Mouse (Mus musculus) kidney, postnatal 0 days (tissue): ENCODE measurements around the gene Sema6b. TPM values are rescaled to one million over a fixed set of nuclear protein-coding genes. Genes with fewer than 3 reads are reported as not detected.

Source experiments
- ATAC-seq: fragments of 200-750 bp; cut with Nextera tagmentation; replicated peaks from 2 replicates; pipeline ENCODE4 v1.8.0; 2017; ENCODE audit warnings: low read depth, moderate number of reproducible peaks, moderate TSS enrichment, moderate library complexity; ENCODE audit not compliant: low FRiP score
- DNase-seq: peaks from one replicate; pipeline ENCODE4 v3.0.0-alpha.2; 2016; ENCODE audit warnings: low spot score
- H3K27ac ChIP-seq: fragments of 300-500 bp; sonication (generic); 2 replicates; pipeline ENCODE4 v1.5.1; 2014; ENCODE audit warnings: mild to moderate bottlenecking
- H3K27me3 ChIP-seq: fragments of 300-500 bp; sonication (generic); 2 replicates; pipeline ENCODE4 v1.6.1; 2014; ENCODE audit warnings: low read length, mixed read lengths; ENCODE audit not compliant: insufficient read depth
- H3K36me3 ChIP-seq: fragments of 300-500 bp; sonication (generic); 2 replicates; pipeline ENCODE4 v1.6.1; 2014; ENCODE audit warnings: low read length, mixed read lengths; ENCODE audit not compliant: insufficient read depth
- H3K4me1 ChIP-seq: fragments of 300-500 bp; sonication (generic); replicated peaks from 2 replicates; pipeline ENCODE4 v1.6.1; 2014; ENCODE audit warnings: antibody characterized with exemption, low read length, mixed read lengths; ENCODE audit not compliant: insufficient read depth
- H3K4me2 ChIP-seq: fragments of 300-500 bp; sonication (generic); 2 replicates; pipeline ENCODE4 v1.6.1; 2014; ENCODE audit warnings: mild to moderate bottlenecking, low read length, moderate library complexity, mixed read lengths
- H3K4me3 ChIP-seq: fragments of 300-500 bp; sonication (generic); replicated peaks from 2 replicates; pipeline ENCODE4 v1.5.1; 2014; ENCODE audit warnings: low read depth, low read length
- H3K9ac ChIP-seq: fragments of 300-500 bp; sonication (generic); 2 replicates; pipeline ENCODE4 v1.6.1; 2014; ENCODE audit warnings: low read depth, low read length
- H3K9me3 ChIP-seq: fragments of 300-500 bp; sonication (generic); replicated peaks from 2 replicates; pipeline ENCODE4 v1.6.1; 2016; ENCODE audit warnings: low read length, inconsistent platforms, mixed read lengths
- CTCF ChIP-seq: IDR thresholded peaks from 2 replicates; pipeline ENCODE4 v1.5.1; 2016; ENCODE audit warnings: antibody characterized with exemption, low read depth, mild to moderate bottlenecking, moderate library complexity
- WGBS: fragments of 180-500 bp; shearing (Covaris S2); extraction: QIAGEN DNeasy Blood & Tissue Kit; methylation state at CpG from one replicate; pipeline ENCODE4 v1.1.7; 2014; 5-methylcytosine and 5-hydroxymethylcytosine counted together
- polyA plus RNA-seq: library from polyadenylated mRNA; unstranded; fragments of >200 nt; fragmentation: Nextera tagmentation; extraction: Ambion mirVana; gene quantifications from 2 replicates; pipeline ENCODE4 v1.2.1, GENCODE M21; 2015

The Sema6b gene
- polyA plus RNA-seq, 1 experiment from 2014 or later = 1.2 TPM

DNA sequence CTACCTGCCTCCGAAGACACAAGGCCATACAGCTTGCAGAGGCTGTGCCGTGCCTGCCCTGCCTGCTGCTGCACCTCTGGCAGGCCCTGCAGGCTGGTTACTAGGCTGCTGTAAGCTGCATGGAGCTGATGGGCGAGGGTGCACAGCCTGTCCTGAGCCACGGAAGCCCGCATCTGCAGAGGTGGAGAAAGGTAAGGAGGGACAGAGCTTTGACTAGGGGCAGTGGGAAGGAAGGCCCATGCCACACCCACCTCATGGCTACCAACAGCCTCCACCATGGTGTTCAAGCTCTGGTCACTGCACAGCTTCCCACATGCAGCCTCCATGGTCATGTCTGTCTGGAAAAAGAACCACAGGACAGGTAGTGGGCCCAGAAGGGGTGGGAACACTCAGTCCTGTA lies 38.0 kb downstream of the Sema6b start:
- Histone ChIP-seq H3K4me2 (no peak overlapping the region), H3K27me3 (no peaks in the 10 kb centered on the region), H3K4me3 (no peak overlapping the region), H3K9ac (no peak overlapping the region), H3K27ac (no peak overlapping the region), H3K36me3 (peaks cover 52% of the 10 kb centered on the region), H3K9me3 (no peaks in the 10 kb centered on the region), H3K4me1 (no peaks in the 10 kb centered on the region)
- 92% methylated on average over 5 of the region's 5 CpGs for WGBS
- ATAC-seq = no peak
- DNase-seq = no peak
- no peak for TF ChIP-seq CTCF

DNA sequence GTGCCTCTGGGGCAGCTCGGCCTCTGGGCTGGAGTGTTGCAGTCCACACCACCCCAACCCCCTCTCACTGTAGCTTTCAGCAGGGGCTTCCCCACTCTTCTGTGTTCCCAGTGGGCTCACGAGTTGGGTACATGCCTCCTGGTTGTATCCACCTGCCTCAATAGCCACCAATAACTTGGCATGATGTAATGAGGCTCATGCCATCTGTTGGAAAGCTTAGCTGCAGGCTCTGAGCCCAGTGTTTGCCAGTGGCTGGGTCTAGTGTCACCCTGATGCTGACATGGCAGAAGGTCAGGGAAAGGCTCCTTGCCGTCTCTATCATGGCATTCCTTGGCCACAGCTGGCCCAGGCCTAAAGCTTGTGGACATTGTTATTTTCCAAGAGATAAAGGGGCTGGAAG lies 39.3 kb downstream of the Sema6b start:
- WGBS = 91% methylated on average over 3 of the region's 3 CpGs
- Histone ChIP-seq H3K4me2 (no peak overlapping the region), H3K4me3 (no peak overlapping the region), H3K9ac (no peak overlapping the region), H3K9me3 (no peaks in the 10 kb centered on the region), H3K27me3 (no peaks in the 10 kb centered on the region), H3K27ac (no peak overlapping the region), H3K36me3 (peaks cover 64% of the 10 kb centered on the region), H3K4me1 (no peaks in the 10 kb centered on the region)
- ATAC-seq (no peak), DNase-seq (no peak)
- TF ChIP-seq CTCF = no peak

DNA sequence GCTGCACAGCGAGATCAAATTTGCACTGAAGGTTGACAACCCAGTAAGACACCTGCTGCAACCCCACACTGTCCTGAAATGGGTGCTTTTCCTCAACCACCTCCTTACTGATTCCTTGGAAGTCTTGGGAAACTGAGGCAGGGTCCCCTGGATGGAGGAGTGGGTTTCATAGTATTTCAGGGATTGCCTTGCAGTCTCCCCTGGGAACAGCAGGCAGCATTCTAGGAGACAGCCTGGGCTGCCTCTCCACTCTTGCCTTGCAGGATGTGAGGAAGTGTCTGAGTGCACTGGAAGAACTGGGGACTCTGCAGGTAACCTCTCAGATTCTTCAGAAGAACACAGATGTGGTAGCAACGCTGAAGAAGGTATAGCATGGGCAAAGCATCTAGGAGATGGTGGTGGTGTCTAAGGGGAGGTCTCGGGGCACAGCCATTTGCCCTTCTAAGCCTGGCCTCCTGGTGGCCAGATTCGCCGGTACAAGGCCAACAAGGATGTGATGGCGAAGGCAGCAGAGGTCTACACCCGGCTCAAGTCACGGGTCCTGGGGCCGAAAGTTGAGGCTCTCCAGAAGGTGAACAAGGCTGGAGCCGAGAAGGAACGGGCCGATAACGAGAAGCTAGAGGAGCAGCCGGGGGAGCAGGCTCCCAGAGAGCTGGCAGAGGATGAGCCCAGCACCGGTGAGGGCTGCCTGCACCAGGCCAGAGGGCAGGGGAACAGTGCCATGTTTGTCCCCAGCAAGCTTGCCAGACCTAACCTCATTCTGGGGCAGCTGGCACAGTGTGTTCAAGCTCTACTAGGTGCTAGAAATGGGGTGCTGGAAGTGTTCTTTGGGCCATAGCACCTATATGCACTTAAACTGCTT lies 41.2 kb downstream of the Sema6b start:
- Histone ChIP-seq H3K4me2 (no peak overlapping the region), H3K9ac (no peak overlapping the region), H3K27me3 (no peaks in the 10 kb centered on the region), H3K4me1 (no peaks in the 10 kb centered on the region), H3K36me3 (peaks cover 65% of the 10 kb centered on the region), H3K4me3 (no peak overlapping the region), H3K27ac (no peak overlapping the region), H3K9me3 (no peaks in the 10 kb centered on the region)
- ATAC-seq (no peak), DNase-seq (no peak)
- 90% methylated on average over 15 of the region's 15 CpGs for WGBS
- TF ChIP-seq CTCF = peak; percentile 33; the same call in 1 of the 2 replicates

DNA sequence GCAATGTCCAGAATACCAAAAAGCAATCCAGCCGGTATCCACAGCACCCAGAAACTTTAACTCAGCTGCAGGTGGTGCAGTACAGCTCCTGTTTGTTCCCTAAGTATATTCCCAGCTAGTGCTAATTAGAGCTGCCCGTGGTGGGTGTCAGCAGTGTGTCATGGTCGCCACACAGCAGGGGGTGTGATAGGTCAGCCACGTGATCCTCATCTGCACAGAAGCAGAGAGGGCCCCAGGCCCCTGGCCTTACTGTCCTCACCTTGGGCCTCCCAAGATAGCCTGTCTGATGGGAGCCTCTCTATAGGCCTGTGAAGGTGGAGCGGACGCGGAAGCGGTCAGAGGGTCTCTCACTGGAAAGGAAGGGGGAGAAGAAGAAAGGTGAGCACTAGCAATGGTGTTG lies 42.0 kb downstream of the Sema6b start:
- no peaks in the 10 kb centered on the region for H3K27me3 ChIP-seq
- ATAC-seq = no peak
- DNase-seq = no peak
- TF ChIP-seq CTCF = no peak
- H3K4me1 ChIP-seq = no peaks in the 10 kb centered on the region
- H3K4me3 ChIP-seq = no peak overlapping the region
- peaks cover 68% of the 10 kb centered on the region for H3K36me3 ChIP-seq
- H3K27ac ChIP-seq = no peak overlapping the region
- 92% methylated on average over 8 of the region's 8 CpGs for WGBS
- H3K9ac ChIP-seq = no peak overlapping the region
- no peak overlapping the region for H3K4me2 ChIP-seq
- H3K9me3 ChIP-seq = no peaks in the 10 kb centered on the region

DNA sequence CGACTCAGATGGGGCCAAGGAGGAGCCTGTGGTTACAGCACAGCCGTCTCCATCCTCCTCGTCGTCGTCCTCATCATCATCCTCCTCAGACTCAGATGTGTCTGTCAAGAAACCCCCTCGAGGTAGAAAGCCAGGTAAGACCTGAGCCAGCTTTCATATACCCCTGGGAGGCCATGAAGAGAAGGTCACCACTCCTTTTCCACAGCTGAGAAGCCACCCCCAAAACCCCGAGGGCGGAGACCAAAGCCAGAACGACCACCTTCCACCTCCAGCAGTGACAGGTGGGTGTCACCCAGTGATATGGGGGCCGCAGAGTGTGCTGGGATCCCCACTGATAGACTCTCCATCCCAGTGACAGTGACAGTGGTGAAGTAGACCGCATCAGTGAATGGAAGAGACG lies 43.3 kb downstream of the Sema6b start:
- H3K27me3 ChIP-seq = no peaks in the 10 kb centered on the region
- H3K9ac ChIP-seq = no peak overlapping the region
- no peaks in the 10 kb centered on the region for H3K4me1 ChIP-seq
- peaks cover 63% of the 10 kb centered on the region for H3K36me3 ChIP-seq
- no peak for TF ChIP-seq CTCF
- ATAC-seq (no peak), DNase-seq (no peak)
- H3K4me3 ChIP-seq = no peak overlapping the region
- no peaks in the 10 kb centered on the region for H3K9me3 ChIP-seq
- no peak overlapping the region for H3K27ac ChIP-seq
- WGBS = 90% methylated on average over 12 of the region's 12 CpGs
- no peak overlapping the region for H3K4me2 ChIP-seq

DNA sequence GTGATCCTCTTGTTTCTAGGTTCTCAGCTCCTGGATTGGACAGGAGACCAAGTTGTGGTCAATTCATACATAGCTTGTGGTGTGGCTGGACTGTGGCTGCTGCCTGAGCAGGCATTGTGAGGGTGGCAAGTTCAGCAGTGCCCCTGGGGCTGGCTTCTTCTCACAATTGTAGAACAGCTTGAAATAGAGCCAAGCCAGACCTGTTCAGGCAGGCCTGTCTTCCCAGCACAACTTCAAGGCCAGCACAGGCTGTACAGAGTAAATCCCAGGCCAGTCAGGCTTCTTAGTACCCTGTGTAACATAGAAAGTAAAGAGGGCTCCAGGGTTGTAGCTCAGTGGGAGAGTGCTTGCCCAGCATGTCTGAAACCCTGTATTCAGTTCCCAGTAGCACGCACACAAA lies 47.3 kb downstream of the Sema6b start:
- H3K9ac ChIP-seq = no peak overlapping the region
- TF ChIP-seq CTCF = no peak
- WGBS = 92% methylated on average over 1 of the region's 1 CpGs
- ATAC-seq (no peak), DNase-seq (no peak)
- no peak overlapping the region for H3K4me3 ChIP-seq
- H3K4me2 ChIP-seq = no peak overlapping the region
- no peaks in the 10 kb centered on the region for H3K27me3 ChIP-seq
- H3K4me1 ChIP-seq = no peaks in the 10 kb centered on the region
- no peaks in the 10 kb centered on the region for H3K9me3 ChIP-seq
- no peak overlapping the region for H3K27ac ChIP-seq
- H3K36me3 ChIP-seq = peaks cover 35% of the 10 kb centered on the region
